Mouse (Mus musculus) splenic B cell, adult 2 months (primary cell): ENCODE results near the gene Ccin.

ENCODE experiments used
- DNase-seq: peaks from one replicate; pipeline ENCODE4 v3.0.0-alpha.2; 2011; ENCODE audit warnings: low read depth, low spot score
- H3K27me3 ChIP-seq: 2 replicates; pipeline ENCODE4 v1.6.1; 2012; ENCODE audit warnings: mild to moderate bottlenecking, low read length, moderate library complexity, mixed read lengths; ENCODE audit not compliant: control insufficient read depth, poor library complexity, insufficient read depth, severe bottlenecking
- H3K36me3 ChIP-seq: 2 replicates; pipeline ENCODE4 v1.6.1; 2012; ENCODE audit warnings: mild to moderate bottlenecking, low read length, moderate library complexity, mixed read lengths; ENCODE audit not compliant: control insufficient read depth, poor library complexity, insufficient read depth, severe bottlenecking

The Ccin gene

DNA sequence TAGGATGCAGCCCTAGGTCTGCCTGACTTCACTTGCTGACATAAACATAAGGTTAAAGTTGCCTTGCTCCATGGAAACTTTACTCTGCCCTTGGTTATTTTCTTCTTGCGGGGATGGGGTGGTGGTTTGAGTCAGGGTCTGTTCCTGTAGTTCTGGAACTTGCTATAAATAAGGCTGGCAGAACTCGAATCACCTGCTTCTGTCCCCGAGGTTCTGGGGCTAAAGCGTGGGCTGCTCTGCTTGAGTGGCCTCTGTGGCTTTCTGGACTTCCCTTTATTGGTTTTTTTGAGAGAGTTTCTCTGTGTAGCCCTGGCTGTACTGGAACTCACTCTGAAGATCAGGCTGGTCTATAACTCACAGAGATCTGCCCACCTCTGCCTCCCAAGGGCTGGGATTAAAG, 32.8 kb downstream of the Ccin start:
- H3K36me3 ChIP-seq: peaks cover 11% of the 10 kb centered on the region; the same call in 1 of the 2 replicates
- DNase-seq: peak; percentile 67
- no peaks in the 10 kb centered on the region for H3K27me3 ChIP-seq

DNA sequence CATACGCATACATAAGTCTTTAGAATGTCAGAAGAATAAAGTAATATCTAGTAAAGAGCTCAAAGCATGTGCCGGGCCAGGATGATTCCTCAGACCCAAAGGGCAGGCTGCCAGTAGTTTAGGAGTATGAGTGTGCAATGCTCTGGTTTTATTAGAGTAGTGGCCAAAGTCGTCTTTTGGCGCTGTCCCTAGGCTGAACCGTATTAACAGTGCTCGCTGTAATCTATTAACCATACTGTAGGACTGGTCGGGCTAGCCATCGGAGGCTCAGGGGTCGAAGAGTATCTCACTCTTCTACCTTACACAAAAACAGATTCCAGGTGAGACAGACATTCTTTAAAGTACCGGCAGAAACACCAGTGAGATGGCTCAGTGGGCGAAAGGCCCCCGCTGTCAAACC, 33.5 kb downstream of the Ccin start:
- no peak for DNase-seq
- Histone ChIP-seq H3K27me3 (no peaks in the 10 kb centered on the region), H3K36me3 (peaks cover 11% of the 10 kb centered on the region; the same call in 1 of the 2 replicates)

DNA sequence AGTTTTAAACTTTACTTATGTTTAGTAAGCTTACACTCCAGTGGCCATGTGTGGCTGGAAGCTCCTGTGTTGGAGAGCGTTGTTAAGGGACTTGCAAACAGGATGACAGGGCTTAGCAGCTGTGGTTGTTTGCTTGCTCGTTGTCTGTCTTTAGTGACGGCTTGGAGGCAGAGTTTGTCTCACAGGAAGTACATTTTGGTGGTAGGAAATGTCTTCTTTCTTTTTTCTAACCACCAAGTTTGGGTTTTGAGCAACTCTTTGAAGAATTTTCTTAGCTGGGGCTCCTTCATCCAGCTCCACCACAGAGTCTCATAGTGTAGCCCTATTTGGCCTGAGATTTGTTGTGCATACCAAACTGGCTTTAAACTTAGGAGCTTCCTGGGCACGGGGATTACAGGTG, 39.0 kb downstream of the Ccin start:
- no peaks in the 10 kb centered on the region for H3K27me3 ChIP-seq
- peaks cover 17% of the 10 kb centered on the region; the same call in 1 of the 2 replicates for H3K36me3 ChIP-seq
- peak; percentile 19 for DNase-seq

- DNase-seq: no peak
- Histone ChIP-seq H3K27me3 (no peaks in the 10 kb centered on the region), H3K36me3 (peaks cover 20% of the 10 kb centered on the region)
These were observed 39.5 kb downstream of the Ccin start for GRCm38 (mm10) chr4:44022766-44023165.

- Histone ChIP-seq H3K27me3 (no peaks in the 10 kb centered on the region), H3K36me3 (peaks cover 26% of the 10 kb centered on the region)
- no peak for DNase-seq
These were observed 40.4 kb downstream of the Ccin start for GRCm38 (mm10) chr4:44023681-44024080.

DNA sequence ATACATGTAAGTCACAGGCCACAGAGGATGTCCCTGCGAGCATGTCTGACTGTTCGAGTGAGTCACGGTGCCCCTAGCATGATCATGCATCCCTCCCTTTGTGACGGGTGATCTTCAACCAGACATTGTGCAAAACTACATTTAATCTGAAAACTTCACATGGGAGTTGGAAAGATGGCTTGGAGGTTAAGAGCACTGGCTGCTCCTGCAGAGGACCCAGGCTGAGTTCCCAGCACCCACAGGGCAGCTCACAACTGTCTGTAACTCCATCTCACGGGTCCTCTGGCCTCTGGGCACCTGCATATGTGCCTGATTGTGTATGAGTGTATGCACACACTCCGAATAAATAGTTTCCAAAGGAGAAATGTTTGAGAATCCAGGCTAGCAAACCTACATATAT, 41.0 kb downstream of the Ccin start:
- no peak for DNase-seq
- peaks cover 28% of the 10 kb centered on the region for H3K36me3 ChIP-seq
- H3K27me3 ChIP-seq: no peaks in the 10 kb centered on the region

- Histone ChIP-seq H3K36me3 (peaks cover 21% of the 10 kb centered on the region), H3K27me3 (no peaks in the 10 kb centered on the region)
- no peak for DNase-seq
These were observed 42.3 kb downstream of the Ccin start for GRCm38 (mm10) chr4:44025570-44025969.

- DNase-seq: no peak
- no peaks in the 10 kb centered on the region for H3K27me3 ChIP-seq
- peaks cover 25% of the 10 kb centered on the region for H3K36me3 ChIP-seq
These were observed 45.2 kb downstream of the Ccin start for GRCm38 (mm10) chr4:44028303-44029135.

GRCm38 (mm10) chr4:44029661-44030066, 46.4 kb downstream of the Ccin start:
- no peak for DNase-seq
- no peaks in the 10 kb centered on the region for H3K27me3 ChIP-seq

DNA sequence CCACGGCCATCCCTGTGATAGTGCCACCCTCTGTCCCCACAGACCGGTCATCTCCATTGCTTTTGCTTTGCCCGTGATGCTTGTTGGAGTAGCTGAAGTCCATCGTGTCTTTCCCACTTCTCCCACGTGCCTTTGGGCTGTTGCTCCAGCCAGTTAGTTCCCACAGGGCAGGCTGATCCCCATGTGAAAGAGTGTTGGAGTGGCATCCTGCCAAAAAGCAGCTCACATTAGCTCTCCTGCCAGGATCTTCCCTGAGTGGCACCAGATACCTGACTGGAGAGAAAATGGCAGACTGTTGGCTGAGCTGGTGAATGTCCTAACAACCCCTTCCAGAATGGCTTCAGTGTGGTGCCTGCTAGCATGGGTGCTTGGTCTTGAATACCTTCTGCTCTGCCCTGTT, 48.2 kb downstream of the Ccin start:
- DNase-seq: no peak
- Histone ChIP-seq H3K36me3 (peaks cover 24% of the 10 kb centered on the region), H3K27me3 (no peaks in the 10 kb centered on the region)

More at GRCm38 (mm10) chr4:44029661-44030066, 46.4 kb downstream of the Ccin start:
- peaks cover 25% of the 10 kb centered on the region for H3K36me3 ChIP-seq
